Mouse (Mus musculus): ENCODE measurements around the gene Slc1a2. TPM values are rescaled to one million over a fixed set of nuclear protein-coding genes. Genes with fewer than 3 reads are reported as not detected.

Slc1a2 gene
- total RNA-seq, 2 experiments from 2014 or later = not detected

DNA sequence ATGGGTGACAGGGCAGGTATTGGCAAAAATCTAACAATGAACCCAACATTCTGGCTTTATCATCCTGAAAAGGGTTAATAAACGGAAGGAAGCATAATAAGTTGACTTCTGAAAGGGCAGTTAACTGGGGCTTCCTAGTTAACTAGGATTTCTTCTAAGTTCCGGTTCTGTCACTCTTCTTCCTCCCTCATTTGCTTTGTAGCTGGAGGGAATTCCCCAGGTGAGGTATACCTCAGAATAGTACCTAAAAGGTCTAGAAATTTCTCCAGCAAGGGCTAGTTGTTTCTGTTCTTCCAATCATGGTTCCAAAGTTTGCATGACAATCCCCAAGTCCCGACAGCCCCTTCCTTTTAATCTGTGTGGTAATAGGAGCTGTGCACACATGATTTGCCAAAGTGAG is 89.3 kb downstream of the Slc1a2 start:
- no peak for ATAC-seq (replicated peaks; ENCODE audit: low FRiP score, low TSS enrichment, poor library complexity, severe bottlenecking)

DNA sequence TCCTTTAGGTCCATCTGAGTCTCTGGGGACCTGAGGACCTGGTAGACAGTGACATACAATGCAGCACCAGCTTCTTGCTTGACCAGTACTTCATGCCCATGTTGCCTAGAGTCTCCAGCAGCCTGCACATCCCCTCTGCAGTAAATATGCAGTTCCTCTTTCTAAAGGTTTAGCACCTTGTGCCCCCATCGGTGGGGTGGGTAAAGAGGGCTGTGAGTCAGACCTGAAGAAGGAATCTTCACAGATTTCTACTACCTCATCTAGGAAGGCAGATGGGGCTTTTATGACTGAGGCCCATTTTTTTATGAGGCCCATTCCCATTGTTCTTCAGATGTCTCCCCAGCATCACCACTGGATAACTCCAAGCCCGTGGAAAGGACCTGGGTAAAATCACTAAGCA is 91.5 kb downstream of the Slc1a2 start:
- ATAC-seq (replicated peaks; ENCODE audit: low FRiP score, low TSS enrichment, poor library complexity, severe bottlenecking) = no peak

DNA sequence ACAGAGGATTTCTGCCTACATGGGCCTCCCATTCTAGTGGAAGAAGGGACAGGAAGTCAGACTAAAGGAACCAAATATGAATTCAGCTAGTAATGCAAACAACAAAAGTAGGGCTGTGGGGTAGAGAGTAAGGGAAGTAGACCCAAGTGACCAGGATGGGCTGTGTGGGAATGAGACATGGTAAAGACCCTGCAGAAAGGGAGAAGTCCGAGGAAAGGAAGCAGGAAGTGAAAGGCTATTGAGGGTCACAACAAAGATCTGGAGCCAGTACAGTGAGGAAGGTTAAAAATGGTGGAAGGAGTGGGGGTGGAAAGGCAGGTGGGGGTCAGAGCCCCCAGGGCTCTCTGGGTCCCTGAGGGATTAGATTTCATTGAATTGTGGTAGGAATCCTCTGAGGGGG is 93.4 kb downstream of the Slc1a2 start:
- ATAC-seq (replicated peaks; ENCODE audit: low FRiP score, low TSS enrichment, poor library complexity, severe bottlenecking) = no peak

DNA sequence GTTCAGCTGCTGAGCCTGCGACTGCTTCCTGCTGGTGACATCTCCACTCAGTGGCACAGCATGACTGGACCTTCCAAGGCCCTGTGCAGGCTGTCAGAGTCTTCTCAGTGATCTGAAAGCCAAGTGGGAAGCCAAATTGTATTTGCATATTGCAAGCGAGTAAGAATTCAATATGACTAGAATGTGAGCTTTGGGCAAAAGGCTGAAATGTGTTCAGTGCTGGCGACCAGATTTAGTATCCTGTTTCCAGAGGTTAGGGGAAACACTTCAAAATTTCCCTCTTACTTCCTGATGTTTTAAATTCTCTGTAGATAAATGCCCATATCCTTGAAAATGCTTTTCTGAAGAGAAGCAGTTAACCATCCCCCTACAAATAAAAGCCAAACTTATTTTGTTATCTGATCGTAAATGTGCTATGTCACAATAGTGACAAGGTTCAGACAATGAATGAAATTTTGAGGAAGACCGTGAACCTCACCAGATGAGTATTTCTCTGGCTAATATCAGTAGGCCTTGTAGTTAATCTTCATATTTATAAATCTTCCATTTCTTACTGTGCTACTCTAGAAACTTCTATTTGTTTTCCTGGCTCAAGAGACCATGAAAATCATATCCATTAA is 98.9 kb downstream of the Slc1a2 start:
- no peak for ATAC-seq (replicated peaks; ENCODE audit: low FRiP score, low TSS enrichment, poor library complexity, severe bottlenecking)

DNA sequence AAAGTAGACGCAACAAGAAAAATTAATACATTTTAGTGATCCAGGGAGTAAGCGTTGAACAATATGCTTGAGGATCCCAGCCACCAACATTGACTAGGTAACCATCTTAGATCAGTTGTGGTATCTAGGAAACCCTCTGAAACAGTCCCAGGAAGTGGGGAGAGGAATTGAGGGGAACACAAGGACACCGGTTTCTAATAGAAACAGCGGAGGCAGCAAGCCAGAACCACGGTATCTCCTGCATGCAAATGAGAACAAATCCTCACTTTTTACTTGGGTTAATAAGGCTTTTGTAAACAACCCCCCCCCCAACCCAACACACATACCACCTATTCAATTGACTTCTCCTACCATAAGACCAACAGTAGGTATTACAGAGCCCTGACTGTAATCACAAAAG is 101.0 kb downstream of the Slc1a2 start:
- no peak for ATAC-seq (replicated peaks; ENCODE audit: low FRiP score, low TSS enrichment, poor library complexity, severe bottlenecking)

DNA sequence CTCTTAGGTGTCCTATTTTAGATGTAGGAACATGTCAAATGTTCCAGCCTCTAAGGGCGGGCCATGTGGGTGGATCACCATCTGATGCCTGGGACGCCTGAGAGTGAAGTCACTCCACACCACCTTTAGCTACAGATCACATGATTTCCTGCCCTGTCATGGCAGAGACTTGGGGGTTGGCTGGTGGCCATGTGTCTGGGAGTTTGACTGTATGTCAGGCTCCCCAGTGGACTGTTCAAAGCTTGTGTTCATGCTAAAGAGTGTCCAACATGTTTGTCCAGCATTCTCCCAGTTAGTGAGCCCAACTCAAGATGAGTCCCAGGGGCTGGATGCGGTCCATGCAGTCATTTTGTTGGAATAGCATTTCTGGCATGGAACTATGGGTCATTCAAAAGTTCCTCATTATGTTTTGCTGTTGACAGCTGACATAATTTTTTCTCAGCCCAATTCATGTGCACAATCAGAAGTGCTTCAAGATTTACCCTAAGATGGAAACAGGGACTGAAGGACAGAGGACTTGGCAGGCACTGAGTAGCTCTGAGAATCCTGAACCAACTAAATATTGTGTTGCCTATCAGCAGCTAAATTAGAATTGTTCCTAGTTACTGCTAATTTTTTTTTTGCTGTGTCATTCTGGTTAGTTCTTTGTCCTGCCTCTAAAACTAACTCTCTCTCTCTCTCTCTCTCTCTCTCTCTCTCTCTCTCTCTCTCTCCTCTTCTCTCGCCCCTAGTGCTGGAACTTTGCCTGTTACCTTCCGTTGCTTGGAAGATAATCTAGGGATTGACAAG is 102.0 kb downstream of the Slc1a2 start:
- ATAC-seq (replicated peaks; ENCODE audit: low FRiP score, low TSS enrichment, poor library complexity, severe bottlenecking) = peak; percentile 70

DNA sequence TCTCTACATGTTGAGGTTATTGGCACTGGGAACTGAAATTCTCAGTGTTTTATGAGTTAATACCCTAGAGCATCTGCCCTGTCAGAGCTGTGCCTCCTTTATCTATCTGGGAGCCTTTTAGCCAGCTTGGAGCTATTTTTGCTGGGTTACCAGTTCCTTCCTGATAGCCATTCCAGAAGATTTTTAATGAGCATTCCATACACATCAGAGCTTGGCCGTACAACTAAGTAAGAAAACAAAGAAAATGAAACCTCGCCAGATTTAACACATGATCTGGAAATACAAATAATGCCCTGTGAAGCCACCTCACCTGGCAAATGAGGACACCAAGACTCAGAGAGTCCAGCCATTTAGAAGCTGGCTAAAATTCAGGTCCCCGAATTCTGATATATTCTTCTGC is 104.7 kb downstream of the Slc1a2 start:
- ATAC-seq (replicated peaks; ENCODE audit: low FRiP score, low TSS enrichment, poor library complexity, severe bottlenecking) = no peak

DNA sequence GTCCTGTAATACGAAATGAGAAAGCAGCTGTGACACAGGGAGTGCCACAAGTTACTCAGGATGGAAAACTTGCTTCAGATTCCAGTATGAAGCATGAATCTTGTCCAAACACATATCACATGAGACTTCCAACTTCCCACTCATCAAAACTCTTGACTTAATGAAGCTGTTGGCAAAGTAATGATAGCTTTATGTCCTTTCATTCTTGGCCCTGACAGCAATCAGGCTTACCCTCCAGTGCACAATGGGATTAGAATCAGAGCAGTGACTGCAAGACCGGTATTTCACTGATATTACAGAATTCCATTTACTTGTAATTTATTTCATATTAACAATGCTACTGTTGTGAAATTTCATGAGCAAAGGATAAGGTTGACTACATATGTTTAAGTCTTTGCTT is 105.5 kb downstream of the Slc1a2 start:
- ATAC-seq (replicated peaks; ENCODE audit: low FRiP score, low TSS enrichment, poor library complexity, severe bottlenecking) = no peak

DNA sequence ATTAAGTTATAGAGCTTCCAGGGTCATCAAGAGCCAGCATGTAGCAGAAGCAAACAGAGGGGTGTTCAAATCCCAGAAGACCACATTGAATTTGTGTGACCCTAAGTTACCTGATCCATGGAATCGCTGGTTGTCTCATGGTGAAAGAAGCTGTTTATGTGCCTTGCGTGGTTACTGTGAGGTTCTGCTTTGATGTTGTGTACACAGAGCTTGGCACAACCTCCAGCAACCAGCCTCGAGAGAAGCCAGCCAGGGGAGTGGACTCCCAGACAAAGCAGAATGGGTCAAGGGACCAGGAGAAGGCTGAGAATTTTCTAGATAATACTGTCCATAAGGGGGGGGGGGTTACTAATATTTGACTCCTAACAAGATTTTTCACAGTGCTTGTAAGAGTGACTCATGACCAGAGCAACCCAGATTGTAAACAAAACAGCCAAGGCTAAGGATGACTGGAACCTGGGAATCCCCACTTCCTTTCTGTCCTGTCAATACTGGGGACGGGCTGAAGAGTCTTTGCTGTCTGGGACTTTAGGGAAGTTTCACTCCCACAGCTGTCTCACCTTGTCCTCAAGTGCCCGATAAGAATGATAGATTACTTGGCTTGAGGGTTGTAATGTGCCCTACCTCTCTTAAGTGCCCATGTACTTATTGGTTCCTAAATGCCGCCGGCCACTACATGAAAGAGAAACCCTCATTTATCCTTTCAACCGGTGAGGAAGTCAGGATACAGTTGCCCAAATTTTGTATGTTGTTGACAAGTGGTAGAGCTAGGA is 106.3 kb downstream of the Slc1a2 start:
- no peak for ATAC-seq (replicated peaks; ENCODE audit: low FRiP score, low TSS enrichment, poor library complexity, severe bottlenecking)

DNA sequence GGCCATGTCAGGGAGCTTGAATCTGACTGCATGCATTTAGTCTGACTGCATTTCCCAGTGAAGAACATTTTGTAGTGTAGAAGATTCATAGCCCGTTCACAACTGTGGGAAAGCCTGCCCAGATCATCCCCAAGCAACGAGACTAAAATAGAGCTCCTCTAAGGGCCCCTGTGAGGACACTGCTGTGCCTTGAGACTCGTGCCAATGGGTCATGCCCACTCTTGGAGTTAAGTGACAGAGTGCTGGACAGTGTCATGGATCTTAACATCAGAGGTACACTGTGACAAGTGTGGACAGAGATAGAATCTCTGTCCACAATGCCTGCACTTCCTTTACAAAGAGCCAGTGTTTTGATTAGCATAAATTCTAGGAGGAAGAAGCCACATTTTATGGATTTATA is 109.8 kb downstream of the Slc1a2 start:
- no peak for ATAC-seq (replicated peaks; ENCODE audit: low FRiP score, low TSS enrichment, poor library complexity, severe bottlenecking)

DNA sequence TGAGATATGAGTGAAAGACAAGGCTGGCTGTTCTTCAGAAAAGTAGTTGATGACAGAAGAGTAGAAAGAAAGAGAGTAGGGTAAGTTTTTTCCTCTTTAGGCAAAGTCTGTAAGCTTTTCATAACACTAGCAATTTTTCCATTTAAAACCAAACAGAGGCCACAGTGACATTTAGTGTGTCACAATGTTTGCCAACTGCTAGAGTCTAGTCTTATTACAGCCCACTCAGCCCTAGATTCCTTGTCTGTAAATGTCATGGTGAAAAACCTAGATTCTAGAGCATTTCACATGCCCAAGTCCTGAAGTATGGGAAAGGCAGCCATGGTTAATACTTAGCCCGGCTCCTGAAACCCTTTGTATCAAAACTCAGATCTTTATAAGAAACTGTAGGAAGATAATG is 112.8 kb downstream of the Slc1a2 start:
- ATAC-seq (replicated peaks; ENCODE audit: low FRiP score, low TSS enrichment, poor library complexity, severe bottlenecking) = no peak

DNA sequence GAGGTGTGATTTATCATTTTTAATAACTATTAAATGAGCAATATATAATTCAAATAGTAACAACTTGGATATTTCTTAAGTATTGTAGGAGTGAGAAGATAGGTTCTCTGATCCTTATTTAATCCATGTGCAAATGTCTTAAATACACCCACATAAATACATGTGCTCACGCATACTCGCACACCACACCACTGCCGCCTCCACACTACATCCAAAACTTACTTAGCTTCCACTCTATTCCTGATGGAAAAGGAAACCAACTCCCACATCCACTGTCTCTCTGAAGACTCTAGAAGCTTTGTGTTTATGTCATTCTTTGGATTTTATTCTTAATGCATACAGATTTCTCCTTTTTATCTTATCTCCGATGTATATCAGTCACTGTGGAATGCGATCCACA is 113.8 kb downstream of the Slc1a2 start:
- ATAC-seq (replicated peaks; ENCODE audit: low FRiP score, low TSS enrichment, poor library complexity, severe bottlenecking) = no peak

DNA sequence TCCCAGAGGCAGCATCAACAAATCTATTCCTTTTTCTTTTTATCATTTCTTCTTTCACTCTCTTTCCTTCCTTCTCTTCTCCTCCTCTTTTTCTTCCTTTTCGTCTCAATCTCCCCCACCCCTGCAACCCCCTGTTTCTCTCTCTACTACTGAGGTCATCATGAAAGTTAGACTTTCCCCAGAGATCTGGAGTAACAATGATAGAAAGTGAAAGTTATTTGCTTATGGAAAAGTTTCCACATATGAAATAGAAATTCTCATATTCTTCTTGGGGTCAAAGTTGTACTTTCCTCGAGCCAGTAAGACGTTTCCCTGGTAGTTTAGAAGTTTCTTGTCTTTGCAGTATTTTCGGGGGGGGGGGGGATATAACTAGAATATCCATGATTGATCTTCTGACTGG is 116.2 kb downstream of the Slc1a2 start:
- ATAC-seq (replicated peaks; ENCODE audit: low FRiP score, low TSS enrichment, poor library complexity, severe bottlenecking) = no peak

DNA sequence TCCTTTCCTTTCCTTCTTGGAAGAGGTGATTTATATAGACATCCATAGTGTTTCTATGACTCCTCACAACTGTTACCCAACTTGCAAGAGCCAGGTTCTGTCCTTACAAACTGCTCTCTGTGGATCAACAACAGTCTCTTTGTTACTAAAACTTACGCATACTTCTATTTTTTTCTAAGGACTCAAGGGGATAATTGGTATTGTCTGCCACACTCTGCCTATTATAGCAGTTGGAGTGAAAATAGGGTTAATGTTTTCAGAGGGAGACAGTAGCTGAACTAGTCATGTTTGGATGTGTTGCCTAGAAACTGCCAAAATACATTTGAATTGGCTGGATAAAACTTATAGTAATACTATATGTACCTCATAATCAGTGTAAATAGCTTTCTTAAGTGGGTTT is 117.1 kb downstream of the Slc1a2 start:
- no peak for ATAC-seq (replicated peaks; ENCODE audit: low FRiP score, low TSS enrichment, poor library complexity, severe bottlenecking)

DNA sequence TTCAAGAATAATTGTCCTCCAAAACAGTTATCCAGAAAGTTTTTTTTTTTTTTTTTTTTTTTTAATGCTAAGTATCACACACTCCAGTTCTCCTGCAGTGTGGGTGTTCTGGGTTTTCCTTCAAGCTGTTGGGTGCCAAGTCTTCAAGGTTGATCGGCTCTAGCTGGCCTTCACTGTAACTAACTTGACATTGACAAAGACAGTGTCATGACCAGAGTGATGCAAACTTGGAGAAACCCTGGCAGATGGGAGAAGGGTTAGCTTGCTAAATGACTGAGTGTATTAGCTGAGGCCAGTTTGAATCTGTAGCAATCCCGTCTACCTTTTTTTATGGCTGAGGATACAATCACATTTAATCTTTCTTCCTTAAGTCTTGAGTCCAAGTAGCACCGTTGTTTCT is 119.7 kb downstream of the Slc1a2 start:
- ATAC-seq (replicated peaks; ENCODE audit: low FRiP score, low TSS enrichment, poor library complexity, severe bottlenecking) = no peak

DNA sequence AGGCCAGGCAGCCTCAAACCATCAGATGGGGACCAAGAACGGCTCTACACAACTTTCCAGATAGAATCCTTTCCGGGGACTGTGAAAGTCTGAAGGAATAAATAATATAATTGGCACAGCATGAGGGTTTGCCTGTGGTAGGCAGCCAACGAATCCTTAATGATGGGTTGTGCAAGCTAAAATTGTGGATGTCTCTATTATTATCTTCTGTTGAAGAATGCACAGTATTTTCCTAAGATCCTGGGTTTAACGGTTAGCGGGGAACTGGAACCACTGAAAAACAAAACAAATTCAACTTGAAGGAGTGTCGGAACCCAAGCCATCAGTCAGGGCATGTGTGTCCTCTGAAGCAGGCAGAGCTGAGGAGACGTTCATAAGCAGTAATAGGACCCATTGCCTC is 124.3 kb downstream of the Slc1a2 start:
- no peak for ATAC-seq (replicated peaks; ENCODE audit: low FRiP score, low TSS enrichment, poor library complexity, severe bottlenecking)

DNA sequence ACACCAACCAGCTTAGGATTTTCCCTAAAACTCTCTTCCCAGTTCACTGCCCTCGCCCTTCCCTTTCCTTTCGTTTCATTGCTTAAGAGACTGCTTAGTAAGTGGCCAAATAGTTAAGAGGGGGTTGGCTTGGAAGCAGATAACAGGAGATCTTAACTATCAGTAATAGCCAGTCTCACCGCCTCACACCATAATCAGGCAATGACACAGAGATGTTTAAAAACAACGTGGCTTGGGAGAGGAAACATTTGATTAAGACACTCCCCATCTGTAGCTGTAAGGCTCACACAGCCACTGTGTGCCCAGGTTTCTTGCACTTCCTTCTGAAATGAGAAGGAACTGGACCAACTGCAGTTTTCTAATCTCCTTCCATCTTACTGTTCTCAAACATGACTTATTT is 127.2 kb downstream of the Slc1a2 start:
- ATAC-seq (replicated peaks; ENCODE audit: low FRiP score, low TSS enrichment, poor library complexity, severe bottlenecking) = no peak

DNA sequence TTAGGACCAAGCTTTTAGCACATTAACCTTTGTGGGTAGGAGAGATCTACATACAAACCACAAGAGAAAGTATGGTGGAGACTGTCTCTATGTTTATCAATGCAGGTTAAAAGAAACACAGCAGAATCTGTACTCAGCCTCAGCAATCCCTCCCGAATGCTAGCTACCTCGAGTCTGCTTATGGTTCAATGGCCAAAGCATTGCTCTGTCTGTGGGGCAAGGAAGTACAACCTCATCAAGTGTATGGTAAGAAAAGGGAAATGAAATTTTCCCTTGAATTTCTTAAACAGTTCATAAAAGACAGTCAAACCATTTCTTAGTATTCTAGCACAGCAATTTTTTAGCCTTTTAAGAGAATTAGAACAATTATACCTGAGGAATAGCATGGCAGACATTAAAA is 133.2 kb downstream of the Slc1a2 start:
- ATAC-seq (replicated peaks; ENCODE audit: low FRiP score, low TSS enrichment, poor library complexity, severe bottlenecking) = no peak

DNA sequence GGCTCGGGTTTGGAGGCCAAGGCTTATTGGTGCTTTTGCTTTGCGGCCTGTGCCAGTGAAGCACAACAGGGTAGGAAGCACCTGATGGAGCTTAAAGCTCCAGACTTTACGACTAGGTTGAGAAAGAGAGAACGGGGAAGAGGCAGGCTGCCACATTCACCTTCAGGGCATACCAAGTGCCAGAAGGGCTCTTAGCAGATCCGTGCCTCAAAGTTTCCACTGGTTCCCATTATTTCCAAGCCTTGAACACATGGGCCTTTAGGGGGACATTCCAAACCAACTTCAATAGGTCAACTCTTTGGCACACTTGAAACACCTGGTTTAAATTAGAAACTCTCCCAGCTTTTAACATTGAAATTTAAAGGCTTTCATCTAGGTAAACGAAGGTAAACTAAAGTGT is 134.3 kb downstream of the Slc1a2 start:
- no peak for ATAC-seq (replicated peaks; ENCODE audit: low FRiP score, low TSS enrichment, poor library complexity, severe bottlenecking)

DNA sequence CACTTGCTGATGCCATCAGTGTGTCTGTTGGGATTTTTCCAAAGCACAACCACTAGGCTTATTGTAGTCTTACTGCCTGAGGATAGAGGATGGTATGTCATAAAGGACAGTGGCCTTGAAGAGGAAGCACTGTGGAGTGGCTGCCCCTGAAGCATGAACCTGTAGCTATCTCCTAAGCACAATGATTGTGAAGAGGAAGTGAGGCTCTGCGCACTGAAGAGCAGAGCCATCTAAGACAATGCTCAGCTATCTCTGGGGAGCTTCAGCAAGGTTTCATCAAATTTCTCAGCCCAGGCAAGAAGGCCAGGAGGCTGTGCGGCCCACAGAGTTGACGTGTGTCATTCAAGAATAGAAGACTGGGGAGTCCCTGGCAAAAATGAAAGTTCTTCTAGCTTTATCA is 136.6 kb downstream of the Slc1a2 start:
- ATAC-seq (replicated peaks; ENCODE audit: low FRiP score, low TSS enrichment, poor library complexity, severe bottlenecking) = no peak

DNA sequence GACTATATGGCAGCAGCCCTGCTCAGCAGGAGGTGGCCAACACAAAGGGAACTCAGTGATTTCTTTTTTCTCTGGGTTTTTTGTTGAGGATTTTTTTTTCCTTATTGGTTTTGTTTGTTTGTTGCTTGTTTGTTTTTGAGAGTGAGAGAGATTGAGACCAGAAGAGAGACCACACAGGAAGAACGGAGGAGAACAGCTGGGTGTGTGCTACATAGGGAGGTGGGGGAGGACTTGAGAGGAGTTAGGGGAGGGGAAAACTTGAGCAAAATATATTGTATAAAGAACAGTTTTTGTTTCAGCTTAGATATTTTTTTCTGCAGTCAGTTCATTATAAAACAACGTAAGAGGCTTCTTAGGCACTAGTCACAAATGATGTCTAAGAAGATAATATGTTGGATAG is 139.7 kb downstream of the Slc1a2 start:
- ATAC-seq (replicated peaks; ENCODE audit: low FRiP score, low TSS enrichment, poor library complexity, severe bottlenecking) = no peak

Data from megakaryocyte-erythroid progenitor cell, adult 5-6 weeks (primary cell).